Mouse (Mus musculus) ovary, postnatal 10 days (tissue): Measurements from ENCODE around the gene Anks4b.

Source experiments
- DNase-seq: peaks from one replicate; pipeline ENCODE4 v3.0.0; 2022; ENCODE audit warnings: low spot score

The Anks4b gene

GRCm38 (mm10) chr7:120188946-120189345 is 15.3 kb downstream of the Anks4b start:
- no peak for DNase-seq

GRCm38 (mm10) chr7:120189369-120190149 is 15.9 kb downstream of the Anks4b start:
- no peak for DNase-seq

- DNase-seq = no peak
Observed at GRCm38 (mm10) chr7:120190150-120190665, 16.6 kb downstream of the Anks4b start.

GRCm38 (mm10) chr7:120192207-120192606 is 18.5 kb downstream of the Anks4b start:
- no peak for DNase-seq

GRCm38 (mm10) chr7:120192816-120193215 is 19.2 kb downstream of the Anks4b start:
- no peak for DNase-seq

GRCm38 (mm10) chr7:120195207-120195606 is 21.5 kb downstream of the Anks4b start:
- no peak for DNase-seq

GRCm38 (mm10) chr7:120201231-120201744 is 27.6 kb downstream of the Anks4b start:
- DNase-seq = no peak

- no peak for DNase-seq
Observed at GRCm38 (mm10) chr7:120201771-120202170, 28.1 kb downstream of the Anks4b start, which contains the start of gene Crym. TSS of gene Crym (minus strand) at chr7:120202111.

- DNase-seq = peak; percentile 54
Observed at GRCm38 (mm10) chr7:120203789-120204188, 30.1 kb downstream of the Anks4b start, which contains the start of gene Abca14. TSS of gene Abca14 (plus strand) at chr7:120203961.

GRCm38 (mm10) chr7:120205989-120206388 is 32.3 kb downstream of the Anks4b start:
- no peak for DNase-seq

GRCm38 (mm10) chr7:120228541-120228940 is 54.9 kb downstream of the Anks4b start:
- DNase-seq = no peak
